Mouse (Mus musculus): ENCODE measurements around the gene Olfr1367. TPM values are rescaled to one million over a fixed set of nuclear protein-coding genes. Genes with fewer than 3 reads are reported as not detected.

Gene Olfr1367
- total and polyA plus RNA-seq, 3 experiments = not detected

DNA sequence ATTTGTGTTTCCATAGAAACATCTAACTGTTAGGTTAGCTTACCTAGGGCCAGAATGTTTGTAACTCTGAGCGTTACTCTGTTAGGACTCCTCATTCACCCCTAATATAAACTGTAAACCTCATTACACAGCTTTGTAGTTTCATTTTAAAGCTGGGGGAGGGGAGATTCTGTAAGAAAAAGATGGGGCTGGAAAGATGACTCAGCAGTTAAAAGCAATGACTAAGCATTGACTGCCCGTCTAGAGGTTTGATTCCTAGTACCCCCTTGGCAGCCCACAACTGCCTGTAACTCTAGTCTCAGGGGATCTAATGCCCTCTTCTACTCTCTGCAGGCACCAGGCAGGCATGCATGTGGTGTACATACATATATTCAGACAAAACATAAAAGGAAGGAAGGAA, 36.9 kb upstream of the Olfr1367 start:
- Histone ChIP-seq H3K27me3 (replicated peaks) (no peaks in the 10 kb centered on the region), H3K4me1 (ENCODE audit: control insufficient read depth in 1 of 2, insufficient read depth in 2 of 2) (peaks cover 4 to 16% of the 10 kb centered on the region in 2 experiments; a peak in 3 of 4 replicates), H3K9me3 (replicated peaks; ENCODE audit: low read length) (no peaks in the 10 kb centered on the region), H3K36me3 (replicated peaks in 1 of 2; ENCODE audit: control insufficient read depth in 1 of 2, insufficient read depth in 1 of 2, low read length in 1 of 2) (no peaks in the 10 kb centered on the region), H3K27ac (ENCODE audit: insufficient read depth, low read depth) (no peak overlapping the region), H3K4me3 (replicated peaks in 1 of 3; ENCODE audit: low read depth in 2 of 3, low read length in 2 of 3, poor library complexity in 1 of 3) (no peak overlapping the region), H3K9ac (ENCODE audit: insufficient read depth, low read depth) (no peak overlapping the region), H3K4me2 (ENCODE audit: insufficient read depth, low read depth, poor library complexity, severe bottlenecking) (no peak overlapping the region), H3K79me2 (replicated peaks; ENCODE audit: control insufficient read depth, extremely low read depth, insufficient read depth, poor library complexity, severe bottlenecking) (no peaks in the 10 kb centered on the region)
- dilution Hi-C loops (cut with MboI; ENCODE audit: extremely low pct_ligation_motif_present, extremely low pct_unique_long_range_greater_than_20kb, low sequenced_read_pairs) (no loop called here), in situ Hi-C loops (cut with MboI; ENCODE audit: low pct_ligation_motif_present, low pct_unique_long_range_greater_than_20kb, low sequenced_read_pairs) (no loop called here)
- peak; percentile 51 for DNase-seq (ENCODE audit: extremely low read depth)
- TF ChIP-seq MAFK (IDR thresholded peaks at IDR 0.05; ENCODE audit: insufficient replicate concordance, low read length) (peak; percentile 97), UBTF (IDR thresholded peaks at IDR 0.05; ENCODE audit: low read depth, low read length) (no peak)

GRCm38 (mm10) chr13:21311926-21312325, 34.8 kb upstream of the Olfr1367 start, which contains the start of gene Gpx6:
Gene Gpx6 (plus strand): TSS chr13:21312125.
- no peak for DNase-seq (ENCODE audit: extremely low read depth)
- in situ Hi-C loops (cut with MboI; ENCODE audit: low pct_ligation_motif_present, low pct_unique_long_range_greater_than_20kb, low sequenced_read_pairs) = no loop called here
- peaks cover 4 to 16% of the 10 kb centered on the region in 2 experiments; a peak in 3 of 4 replicates for H3K4me1 ChIP-seq (ENCODE audit: control insufficient read depth in 1 of 2, insufficient read depth in 2 of 2)
- no peaks in the 10 kb centered on the region for H3K79me2 ChIP-seq (replicated peaks; ENCODE audit: control insufficient read depth, extremely low read depth, insufficient read depth, poor library complexity, severe bottlenecking)
- no peak within 1 kb of the TSS for H3K9ac ChIP-seq (ENCODE audit: insufficient read depth, low read depth)
- H3K27me3 ChIP-seq (replicated peaks) = no peaks in the 10 kb centered on the region
- TF ChIP-seq IRF4 (IDR thresholded peaks at IDR 0.05; ENCODE audit: low read depth, low read length) (no peak), SMC3 (IDR thresholded peaks at IDR 0.05; ENCODE audit: low read depth, low read length) (no peak), EP300 (IDR thresholded peaks at IDR 0.05; ENCODE audit: low read length) (no peak), MAFK (IDR thresholded peaks at IDR 0.05; ENCODE audit: insufficient replicate concordance, low read length) (no peak), POLR2AphosphoS2 (IDR thresholded peaks at IDR 0.05; ENCODE audit: low read depth, low read length) (no peak), MEF2A (IDR thresholded peaks at IDR 0.05; ENCODE audit: borderline replicate concordance, low read depth, low read length) (no peak)
- no peak within 1 kb of the TSS for H3K27ac ChIP-seq (ENCODE audit: insufficient read depth, low read depth)
- H3K36me3 ChIP-seq (replicated peaks in 1 of 2; ENCODE audit: control insufficient read depth in 1 of 2, insufficient read depth in 1 of 2, low read length in 1 of 2) = no peaks in the 10 kb centered on the region
- dilution Hi-C loops (cut with MboI; ENCODE audit: extremely low pct_ligation_motif_present, extremely low pct_unique_long_range_greater_than_20kb, low sequenced_read_pairs) = no loop called here
- no peak within 1 kb of the TSS for H3K4me2 ChIP-seq (ENCODE audit: insufficient read depth, low read depth, poor library complexity, severe bottlenecking)
- H3K4me3 ChIP-seq (replicated peaks in 1 of 3; ENCODE audit: low read depth in 2 of 3, low read length in 2 of 3, poor library complexity in 1 of 3) = no peak within 1 kb of the TSS
- no peaks in the 10 kb centered on the region for H3K9me3 ChIP-seq (replicated peaks; ENCODE audit: low read length)

GRCm38 (mm10) chr13:21312854-21313253, 33.9 kb upstream of the Olfr1367 start:
- H3K4me2 ChIP-seq (ENCODE audit: insufficient read depth, low read depth, poor library complexity, severe bottlenecking) = no peak overlapping the region
- H3K9ac ChIP-seq (ENCODE audit: insufficient read depth, low read depth) = no peak overlapping the region
- H3K36me3 ChIP-seq (replicated peaks in 1 of 2; ENCODE audit: control insufficient read depth in 1 of 2, insufficient read depth in 1 of 2, low read length in 1 of 2) = no peaks in the 10 kb centered on the region
- no peaks in the 10 kb centered on the region for H3K27me3 ChIP-seq (replicated peaks)
- in situ Hi-C loops (cut with MboI; ENCODE audit: low pct_ligation_motif_present, low pct_unique_long_range_greater_than_20kb, low sequenced_read_pairs) (no loop called here), dilution Hi-C loops (cut with MboI; ENCODE audit: extremely low pct_ligation_motif_present, extremely low pct_unique_long_range_greater_than_20kb, low sequenced_read_pairs) (no loop called here)
- TF ChIP-seq KAT2A (IDR thresholded peaks at IDR 0.05; ENCODE audit: insufficient replicate concordance, low read length) (no peak), USF2 (conservative IDR thresholded peaks at IDR 0.05; ENCODE audit: low read depth, low read length) (no peak), MYC (IDR thresholded peaks at IDR 0.05; ENCODE audit: low read depth, low read length) (no peak), HCFC1 (IDR thresholded peaks at IDR 0.05; ENCODE audit: low read depth, low read length) (no peak), NELFE (IDR thresholded peaks at IDR 0.05; ENCODE audit: low read depth, low read length) (no peak), PAX5 (IDR thresholded peaks at IDR 0.05; ENCODE audit: low read length) (no peak), ZC3H11A (IDR thresholded peaks at IDR 0.05; ENCODE audit: low read depth, low read length) (no peak), JUND (conservative IDR thresholded peaks at IDR 0.05; ENCODE audit: low read depth, low read length) (no peak), ZKSCAN1 (IDR thresholded peaks at IDR 0.05; ENCODE audit: borderline replicate concordance, low read depth, low read length) (no peak), ETS1 (conservative IDR thresholded peaks at IDR 0.05; ENCODE audit: low read depth, low read length) (no peak), GABPA (IDR thresholded peaks at IDR 0.05; ENCODE audit: insufficient replicate concordance, low read depth, low read length) (no peak), SMC3 (IDR thresholded peaks at IDR 0.05; ENCODE audit: low read depth, low read length) (no peak), CHD1 (IDR thresholded peaks at IDR 0.05; ENCODE audit: low read depth, low read length) (no peak), IRF4 (IDR thresholded peaks at IDR 0.05; ENCODE audit: low read depth, low read length) (no peak), JUN (IDR thresholded peaks at IDR 0.05; ENCODE audit: insufficient read depth, low read depth, low read length) (no peak), USF1 (IDR thresholded peaks at IDR 0.05; ENCODE audit: low read depth, low read length) (no peak), RAD21 (IDR thresholded peaks at IDR 0.05; ENCODE audit: low read depth, low read length) (no peak), TCF12 (IDR thresholded peaks at IDR 0.05; ENCODE audit: low read depth, low read length) (no peak), POLR2A (IDR thresholded peaks at IDR 0.05; ENCODE audit: low read depth, low read length) (no peak), UBTF (IDR thresholded peaks at IDR 0.05; ENCODE audit: low read depth, low read length) (no peak)
- H3K4me1 ChIP-seq (ENCODE audit: control insufficient read depth in 1 of 2, insufficient read depth in 2 of 2) = peaks cover 4 to 16% of the 10 kb centered on the region in 2 experiments; a peak in 3 of 4 replicates
- no peaks in the 10 kb centered on the region for H3K9me3 ChIP-seq (replicated peaks; ENCODE audit: low read length)
- no peak for DNase-seq (ENCODE audit: extremely low read depth)
- H3K27ac ChIP-seq (ENCODE audit: insufficient read depth, low read depth) = no peak overlapping the region
- no peak overlapping the region for H3K4me3 ChIP-seq (replicated peaks in 1 of 3; ENCODE audit: low read depth in 2 of 3, low read length in 2 of 3, poor library complexity in 1 of 3)
- H3K79me2 ChIP-seq (replicated peaks; ENCODE audit: control insufficient read depth, extremely low read depth, insufficient read depth, poor library complexity, severe bottlenecking) = no peaks in the 10 kb centered on the region

All from CH12.LX (cell line).